30 mouse cellular contexts compared by ENCODE assay signal in the genomic region with DNA sequence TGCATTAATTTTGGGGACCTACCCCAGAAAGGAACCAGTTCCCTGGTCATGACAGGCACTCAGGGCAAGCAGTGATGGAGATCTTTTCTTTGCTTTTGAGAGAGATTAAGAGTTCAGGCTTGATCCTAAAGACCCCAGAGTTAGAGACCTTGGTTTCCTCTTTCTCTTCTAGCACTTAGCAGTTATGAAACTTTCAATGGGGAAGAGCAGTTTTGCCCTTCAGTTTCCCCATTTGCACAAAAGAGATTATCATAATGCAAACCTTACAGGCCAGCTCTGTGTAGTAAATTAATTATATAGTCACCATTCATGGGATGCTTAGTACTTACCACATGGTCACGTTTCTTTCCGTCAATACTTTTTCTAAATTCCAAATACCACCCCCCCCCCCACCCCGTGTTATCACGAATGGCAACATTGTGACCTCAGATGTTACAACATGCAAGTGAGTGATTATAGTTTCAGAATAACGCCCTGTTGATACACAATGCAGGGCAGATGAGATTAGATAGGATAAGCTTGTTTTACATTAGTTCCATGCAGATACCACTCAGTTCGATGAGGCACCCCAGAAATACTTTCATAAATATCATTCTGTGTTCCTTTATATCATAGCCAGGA. TPM values are rescaled to one million over a fixed set of nuclear protein-coding genes. Genes with fewer than 3 reads are reported as not detected.
DNase-seq lines count a peak whose midpoint lies in the region; ATAC-seq and TF ChIP-seq lines count a peak whose summit lies in the region.
"Had no signal": no experiment of that assay in that cellular context is flagged by ENCODE, and none has a peak within 500 bp of the region (broad histone marks: within the 10 kb centered on the region; RNA-seq: fewer than 3 reads in every experiment).

No protein-coding gene starts in this region.

- no peak overlapping the region for H3K4me3 ChIP-seq in lung, embryonic 16.5 days (ENCODE audit: low read length)
- no peak overlapping the region for H3K4me3 ChIP-seq in lung, adult 2 months (replicated peaks; ENCODE audit: extremely low read depth, low read depth, low read length)
- no peak overlapping the region for H3K4me3 ChIP-seq in liver, embryonic 16.5 days (ENCODE audit: low read depth, low read length)
- H3K4me3 ChIP-seq: embryonic facial prominence, embryonic 10.5 days; forebrain, embryonic 10.5 days; heart, embryonic 15.5 days; layer of hippocampus, adult 2 months; limb, embryonic 12.5 days; megakaryocyte, embryonic 14.5 days; midbrain, embryonic 15.5 days; myocyte; neural tube, embryonic 13.5 days; stomach, embryonic 15.5 days had no signal

- no peaks in the 10 kb centered on the region for H3K36me3 ChIP-seq in lung, embryonic 16.5 days (ENCODE audit: control insufficient read depth, insufficient read depth, low read length)
- no peaks in the 10 kb centered on the region for H3K36me3 ChIP-seq in liver, embryonic 16.5 days (ENCODE audit: control insufficient read depth, insufficient read depth)
- H3K36me3 ChIP-seq: embryonic facial prominence, embryonic 10.5 days; forebrain, embryonic 10.5 days; heart, embryonic 15.5 days; limb, embryonic 12.5 days; midbrain, embryonic 15.5 days; neural tube, embryonic 13.5 days; stomach, embryonic 15.5 days had no signal

- H3K27ac ChIP-seq in lung, embryonic 16.5 days (ENCODE audit: low read length) = no peak overlapping the region
- H3K27ac ChIP-seq in liver, embryonic 16.5 days (ENCODE audit: low read length) = peak overlapping the region; percentile 16
- H3K27ac ChIP-seq: embryonic facial prominence, embryonic 10.5 days; forebrain, embryonic 10.5 days; heart, embryonic 15.5 days; hindbrain, embryonic 14.5 days; layer of hippocampus, adult 2 months; limb, embryonic 12.5 days; midbrain, embryonic 15.5 days; neural tube, embryonic 13.5 days; stomach, embryonic 15.5 days had no signal

- H3K4me2 ChIP-seq in lung, embryonic 16.5 days (ENCODE audit: low read depth, low read length) = no peak overlapping the region
- H3K4me2 ChIP-seq in liver, embryonic 16.5 days (ENCODE audit: low read depth, low read length) = peak overlapping the region; percentile 18
- H3K4me2 ChIP-seq: heart, embryonic 15.5 days; hindbrain, embryonic 14.5 days; limb, embryonic 12.5 days; midbrain, embryonic 15.5 days; neural tube, embryonic 13.5 days; stomach, embryonic 15.5 days had no signal

- no peaks in the 10 kb centered on the region for H3K4me1 ChIP-seq in lung, embryonic 16.5 days (replicated peaks; ENCODE audit: control insufficient read depth, insufficient read depth, low read length)
- no peaks in the 10 kb centered on the region for H3K4me1 ChIP-seq in lung, adult 2 months (ENCODE audit: control insufficient read depth, insufficient read depth, low read length)
- peaks cover 32% of the 10 kb centered on the region for H3K4me1 ChIP-seq in liver, embryonic 16.5 days (ENCODE audit: control insufficient read depth, low read depth, low read length)
- H3K4me1 ChIP-seq: embryonic facial prominence, embryonic 10.5 days; forebrain, embryonic 10.5 days; heart, embryonic 15.5 days; limb, embryonic 12.5 days; midbrain, embryonic 15.5 days; neural tube, embryonic 13.5 days; stomach, embryonic 15.5 days had no signal

- ATAC-seq in lung, embryonic 16.5 days (ENCODE audit: low read depth) = 0 out of 2 replicates have a peak, but pooled peaks have one; percentile 15
- peak; percentile 78 for ATAC-seq in liver, embryonic 16.5 days (ENCODE audit: low read depth)
- ATAC-seq: activated CD4-positive, CD25-positive, alpha-beta regulatory T cell, adult 4 months; lung, postnatal 0 days; midbrain, embryonic 15.5 days had no signal

- WGBS in lung, embryonic 16.5 days = 49% methylated on average over 6 of the region's 6 CpGs
- WGBS in lung, adult 2 months = 58% methylated on average over 6 of the region's 6 CpGs
- WGBS in liver, embryonic 16.5 days (ENCODE audit: insufficient replicate concordance) = 17% methylated on average over 6 of the region's 6 CpGs

- TF ChIP-seq POLR2A in lung, adult 2 months (IDR thresholded peaks at IDR 0.05; ENCODE audit: borderline replicate concordance, extremely low read depth, low read depth, low read length) = no peak

- no peak for TF ChIP-seq CTCF in lung, adult 2 months (IDR thresholded peaks at IDR 0.05; ENCODE audit: insufficient read depth, low read length)

- H3K27me3 ChIP-seq in lung, embryonic 16.5 days (ENCODE audit: control insufficient read depth, insufficient read depth, low read depth, low read length) = no peaks in the 10 kb centered on the region
- no peaks in the 10 kb centered on the region for H3K27me3 ChIP-seq in liver, embryonic 16.5 days (ENCODE audit: control insufficient read depth, insufficient read depth, low read depth, low read length)
- H3K27me3 ChIP-seq: CH12.LX; heart, embryonic 15.5 days; limb, embryonic 12.5 days; megakaryocyte, embryonic 14.5 days; midbrain, embryonic 15.5 days; neural tube, embryonic 13.5 days; stomach, embryonic 15.5 days had no signal

- no peak overlapping the region for H3K9ac ChIP-seq in lung, embryonic 16.5 days (ENCODE audit: low read length)
- no peak overlapping the region for H3K9ac ChIP-seq in liver, embryonic 16.5 days (ENCODE audit: low read depth, low read length)
- H3K9ac ChIP-seq: forebrain, postnatal 0 days; heart, embryonic 15.5 days; hindbrain, embryonic 14.5 days; limb, embryonic 12.5 days; midbrain, embryonic 15.5 days; neural tube, embryonic 13.5 days; stomach, embryonic 15.5 days had no signal

- no peaks in the 10 kb centered on the region for H3K9me3 ChIP-seq in lung, embryonic 16.5 days (ENCODE audit: control insufficient read depth, low read length)
- H3K9me3 ChIP-seq in liver, embryonic 16.5 days (replicated peaks; ENCODE audit: control insufficient read depth, low read length) = no peaks in the 10 kb centered on the region
- H3K9me3 ChIP-seq: embryonic facial prominence, embryonic 10.5 days; forebrain, embryonic 10.5 days; heart, embryonic 15.5 days; limb, embryonic 12.5 days; midbrain, embryonic 15.5 days; neural tube, embryonic 13.5 days; stomach, embryonic 15.5 days had no signal

- no peak for DNase-seq in lung, adult 2 months
- peak; percentile 43 for DNase-seq in liver
- no peak for DNase-seq in right cerebral cortex, postnatal 36 days (ENCODE audit: low spot score in 2 of 2)
- no peak for DNase-seq in heart, adult 11 months
- no peak for DNase-seq in cerebellum, adult 9-10 months
- DNase-seq in frontal cortex, postnatal 25 days (ENCODE audit: low spot score in 2 of 2) = no peak
- DNase-seq: adrenal gland, adult 8-10 months; B cell, adult 2 months; cerebellum, adult 8-10 months; gastrocnemius, postnatal 36 days; heart, postnatal 36 days; kidney, adult 9 months; thymus, postnatal 25 days had no signal

RNA-seq across cellular contexts. Expression of a gene that starts 10.9 kb away (rescaled TPM):
- 0.58 and 0.64 TPM in 2 replicates for polyA plus RNA-seq in lung, embryonic 16.5 days (2015; fragmentation: Nextera tagmentation; extraction: Ambion mirVana)
- 0.62 and 1.8 TPM in 2 replicates for polyA plus RNA-seq in lung, adult 2 months (2012; rRNA removed)
- 7.5 and 9.0 TPM in 2 replicates for polyA plus RNA-seq in liver, embryonic 16.5 days (2015; fragmentation: Nextera tagmentation; extraction: Ambion mirVana)
- polyA plus RNA-seq: embryonic facial prominence, embryonic 10.5 days; forebrain, embryonic 10.5 days had no signal

RNA-seq across cellular contexts. Expression of a gene that starts 36.2 kb away (rescaled TPM):
- 30.6 and 30.8 TPM in 2 replicates for polyA plus RNA-seq in lung, embryonic 16.5 days (2015; fragmentation: Nextera tagmentation; extraction: Ambion mirVana)
- polyA plus RNA-seq in lung, adult 2 months (2012; rRNA removed) = 12.8 and 13.5 TPM in 2 replicates
- polyA plus RNA-seq in liver, embryonic 16.5 days (2015; fragmentation: Nextera tagmentation; extraction: Ambion mirVana) = 1.1 and 1.6 TPM in 2 replicates
- polyA plus RNA-seq: activated CD4-positive, CD25-positive, alpha-beta regulatory T cell, adult 4 months had no signal
